Mouse (Mus musculus) thymus, postnatal 4 days (tissue): ENCODE data around the gene Bbs5.
"Not testable (repeated sequence)": the region's sequence is repeated elsewhere in the genome, so short reads cannot be mapped to it uniquely, and the experiment has no call there.

Source experiments
- DNase-seq: peaks from one replicate; pipeline ENCODE4 v3.0.0; 2021

Gene Bbs5

DNA sequence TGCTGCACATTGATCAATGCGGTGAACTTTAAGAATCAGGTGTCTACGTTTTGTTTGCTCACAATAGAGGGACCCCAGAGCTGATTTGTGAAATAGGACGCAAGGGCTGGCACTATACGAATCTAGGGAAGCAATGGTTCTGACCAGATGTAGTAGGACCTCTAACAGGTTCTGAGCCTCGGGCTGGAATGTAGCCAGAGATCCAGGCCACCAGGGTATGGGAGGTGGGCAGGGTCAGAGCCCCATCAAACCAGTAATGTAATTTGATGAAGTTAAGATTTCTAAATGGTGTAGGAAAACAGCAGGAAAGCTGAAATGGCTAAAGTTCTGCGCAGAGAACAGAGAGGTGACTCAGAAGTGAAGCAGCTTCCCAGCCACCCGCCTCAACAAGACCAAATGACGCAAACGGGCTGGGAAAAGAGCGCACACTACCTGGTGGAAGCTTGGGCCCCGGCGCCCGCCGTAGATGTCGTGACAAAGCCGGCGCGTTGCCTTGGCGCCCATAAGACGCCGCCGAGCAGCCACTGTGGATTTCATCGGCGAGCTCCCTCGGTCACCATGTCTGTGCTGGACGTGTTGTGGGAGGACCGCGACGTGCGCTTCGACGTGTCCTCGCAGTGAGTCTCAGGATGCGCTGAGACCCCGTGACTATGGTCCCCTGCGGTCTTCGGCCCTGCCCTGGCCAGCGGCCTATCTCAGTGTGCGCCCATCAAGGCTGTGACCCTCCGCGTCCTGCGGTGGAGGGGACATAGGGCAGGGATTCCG, at the start of gene Bbs5:
Gene Bbs5 (plus strand): TSS at position 446 of the 765 bp plus-strand sequence.
- DNase-seq: peak; percentile 87

DNA sequence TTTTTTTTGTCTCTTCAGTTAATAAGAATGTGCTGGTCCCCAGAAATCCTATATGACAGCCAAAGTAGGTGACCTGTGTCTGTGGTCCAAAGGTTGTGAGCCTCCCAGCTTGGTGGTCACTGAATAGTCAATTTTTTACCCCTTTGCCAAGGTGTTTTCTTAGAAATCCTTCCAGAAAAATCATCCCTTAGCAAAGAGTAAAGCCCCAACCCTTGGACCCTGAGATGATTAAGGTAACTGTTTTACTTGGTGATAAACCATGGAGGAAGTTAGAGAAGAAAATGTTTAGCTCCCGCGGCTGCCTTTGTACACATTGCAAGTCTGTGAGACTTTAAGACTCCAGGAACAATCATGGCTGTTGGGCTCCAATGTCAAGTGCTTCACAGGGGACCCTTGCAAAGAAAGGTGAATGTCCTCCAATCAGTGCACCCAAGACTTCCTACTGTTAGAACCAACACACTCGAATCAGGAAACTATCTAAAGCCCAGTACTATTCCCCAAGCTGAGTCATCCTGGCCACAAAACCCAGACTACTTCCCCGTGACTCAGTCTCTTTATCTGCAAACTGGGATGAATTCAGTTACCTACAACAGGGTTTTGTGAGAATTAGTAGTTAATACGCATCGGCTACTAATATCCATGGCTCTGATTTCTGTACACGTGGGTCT, 43.1 kb upstream of the Bbs5 start:
- DNase-seq: no peak

DNA sequence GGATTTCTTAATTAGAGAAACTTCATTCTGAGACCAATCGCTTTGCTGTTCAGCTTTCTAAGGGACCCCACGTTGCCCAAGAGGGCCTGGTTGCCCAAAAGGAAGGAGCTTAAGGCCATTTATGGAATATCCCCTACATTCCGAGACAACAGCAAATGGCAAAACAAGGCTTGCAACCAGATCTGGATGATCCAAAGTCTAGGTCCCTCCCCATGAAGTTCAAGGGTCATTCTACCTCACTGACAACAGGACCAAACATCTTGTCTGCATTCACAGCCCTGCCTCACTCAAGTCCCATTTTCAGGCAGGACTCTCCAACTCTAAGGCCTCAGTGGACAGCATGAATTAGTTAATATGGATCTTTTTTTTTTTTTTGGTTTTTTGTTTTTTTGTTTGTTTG, 40.4 kb upstream of the Bbs5 start:
- DNase-seq: no peak

DNA sequence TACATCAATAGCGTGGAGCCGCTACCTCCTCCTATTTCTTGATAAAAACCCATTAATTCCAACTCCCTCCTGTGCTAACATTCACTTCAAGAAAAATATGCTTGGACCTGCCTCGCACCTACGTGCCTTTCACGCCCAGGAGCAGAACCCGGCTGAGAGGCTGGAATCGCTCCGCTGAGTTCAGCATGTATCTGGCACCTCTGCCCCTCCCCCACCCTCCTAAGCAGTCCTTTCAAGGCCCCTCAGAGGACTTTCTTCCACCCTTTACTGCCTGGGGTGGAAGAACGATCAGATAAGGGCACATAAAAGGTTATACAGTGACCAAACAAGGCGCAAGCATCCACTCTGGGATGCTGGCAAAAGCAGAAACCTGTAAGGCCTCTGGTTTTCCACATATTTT, 34.7 kb upstream of the Bbs5 start:
- no peak for DNase-seq

DNA sequence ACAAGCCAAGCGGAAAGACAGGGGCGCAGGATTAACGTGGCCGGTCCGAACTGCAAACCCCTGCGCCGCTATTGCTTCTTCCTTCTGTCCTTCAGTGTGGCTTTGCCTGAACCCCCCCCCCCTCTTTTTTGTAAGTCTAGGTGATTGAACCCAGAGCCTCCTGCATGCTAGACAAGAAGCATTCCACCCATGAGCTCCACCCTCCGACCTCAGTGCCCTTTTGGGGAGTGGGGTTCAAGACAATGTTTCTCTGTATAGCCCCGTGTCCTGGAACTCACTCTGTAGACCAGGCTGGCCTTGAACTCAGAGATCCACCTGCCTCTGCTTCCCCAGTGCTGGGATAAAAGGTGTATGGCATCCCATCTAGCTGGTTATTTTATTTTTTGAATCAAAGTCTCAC, 34.3 kb upstream of the Bbs5 start:
- no peak for DNase-seq

DNA sequence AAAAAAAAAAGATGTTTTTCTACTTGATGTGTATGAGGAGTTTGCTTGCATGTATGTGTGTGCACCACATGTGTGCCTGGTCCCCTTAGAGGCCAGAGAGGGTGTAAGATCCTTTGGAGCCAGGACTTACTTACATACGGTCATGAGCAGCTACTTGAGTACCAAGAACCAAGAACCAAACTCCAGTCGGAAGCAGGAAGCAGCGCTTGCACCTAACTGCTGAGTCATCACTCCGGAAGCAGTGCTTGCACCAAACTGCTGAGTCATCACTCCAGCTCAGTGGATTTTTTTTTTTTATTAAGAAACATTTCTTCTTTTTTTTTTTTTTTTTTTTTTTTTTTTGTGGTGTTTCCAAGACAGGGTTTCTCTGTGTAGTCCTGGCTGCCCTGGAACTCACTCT, 33.7 kb upstream of the Bbs5 start:
- no peak for DNase-seq

DNA sequence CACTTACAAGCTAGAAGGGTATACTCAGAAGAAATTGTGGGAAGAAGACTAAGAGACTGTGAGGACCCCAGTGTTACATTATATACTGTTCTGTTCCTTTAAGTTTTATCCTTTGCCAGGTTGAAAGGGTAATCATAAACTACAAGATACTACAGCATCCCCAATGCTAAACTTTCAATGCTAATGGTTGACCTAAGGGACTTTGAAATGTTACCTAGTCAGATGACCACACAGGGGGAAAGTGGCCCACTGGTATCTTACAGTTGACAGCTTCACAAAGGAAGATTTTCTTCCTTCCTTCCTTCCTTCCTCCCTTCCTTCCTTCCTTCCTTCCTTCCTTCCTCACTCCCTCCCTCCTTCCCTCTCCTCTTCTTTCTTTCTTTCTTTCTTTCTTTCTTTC, 28.6 kb upstream of the Bbs5 start:
- DNase-seq: no peak

DNA sequence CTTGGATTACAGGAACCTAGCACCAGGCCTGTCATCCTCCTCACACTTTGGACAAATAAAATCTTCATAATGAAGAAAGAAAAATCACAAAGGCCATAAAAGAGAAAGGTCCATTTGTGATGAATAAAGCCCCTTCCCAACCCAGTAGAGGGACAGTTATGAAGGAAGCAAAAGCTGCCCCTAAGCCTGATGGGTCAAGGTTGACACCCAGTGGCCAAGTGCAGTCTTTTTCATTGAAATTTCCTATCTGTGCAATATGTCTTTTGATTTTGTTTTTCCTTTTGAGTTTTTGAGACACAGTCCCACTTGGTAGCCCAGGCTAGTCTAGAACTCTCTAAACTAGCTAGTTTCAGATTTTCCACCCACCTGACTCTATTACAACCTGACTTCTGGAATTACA, 27.7 kb upstream of the Bbs5 start:
- no peak for DNase-seq

DNA sequence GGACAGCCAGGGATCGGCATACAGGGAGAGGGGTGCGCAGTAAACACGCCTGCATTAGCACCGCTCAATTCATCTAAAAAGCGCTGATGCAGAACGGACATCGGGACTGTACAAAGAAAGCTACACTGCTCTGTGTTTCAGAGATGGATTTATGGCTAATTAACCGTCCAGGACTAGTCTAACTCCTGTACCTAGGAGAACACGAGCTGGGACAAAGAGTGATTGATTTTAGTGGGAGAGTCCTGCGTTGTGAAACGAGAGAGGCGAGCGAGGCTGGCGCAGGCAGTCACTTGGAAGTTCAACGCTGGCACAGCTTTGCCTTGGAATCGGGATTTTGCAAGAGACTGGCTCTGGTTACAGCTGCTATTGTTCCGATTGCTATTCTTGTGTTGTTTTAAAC, 17.8 kb upstream of the Bbs5 start:
- no peak for DNase-seq

DNA sequence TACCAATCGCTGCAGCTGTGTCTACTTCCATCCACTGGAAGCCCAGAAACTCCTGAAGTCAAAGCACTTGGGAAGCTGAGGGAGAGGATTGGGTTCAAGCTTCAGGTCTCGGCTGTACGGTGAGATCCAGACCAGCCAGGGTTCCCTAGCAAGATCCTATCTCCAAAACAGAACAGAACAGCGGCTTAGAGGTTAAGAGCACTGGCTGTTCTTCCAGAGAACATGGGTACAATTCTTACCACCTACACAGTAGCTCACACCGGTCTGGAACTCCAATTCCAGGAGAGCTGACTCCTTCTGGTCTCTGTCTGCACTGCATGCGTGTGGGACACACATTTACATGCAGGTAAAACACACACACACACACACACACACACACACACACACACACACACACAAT, 17.1 kb upstream of the Bbs5 start:
- DNase-seq: no peak

DNA sequence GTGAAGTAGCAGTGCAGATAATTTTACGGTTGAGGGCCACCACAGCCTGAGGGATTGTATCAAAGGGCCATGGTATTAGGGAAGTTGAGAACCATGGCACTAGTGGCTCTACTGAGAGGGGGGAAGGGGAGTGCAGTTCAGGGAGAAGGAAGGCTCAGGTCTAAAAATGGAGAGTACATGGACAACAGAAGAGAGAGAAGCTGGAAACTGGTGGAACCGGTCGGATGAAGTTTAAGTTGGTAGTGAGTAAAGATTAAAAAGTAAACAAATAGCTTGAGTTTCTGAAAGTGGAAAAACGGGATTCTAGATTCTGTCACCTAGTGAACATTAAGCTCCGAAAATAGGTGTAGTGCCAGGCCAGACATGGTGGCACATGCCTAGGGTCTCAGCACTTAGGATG, 16.2 kb upstream of the Bbs5 start:
- DNase-seq: no peak

DNA sequence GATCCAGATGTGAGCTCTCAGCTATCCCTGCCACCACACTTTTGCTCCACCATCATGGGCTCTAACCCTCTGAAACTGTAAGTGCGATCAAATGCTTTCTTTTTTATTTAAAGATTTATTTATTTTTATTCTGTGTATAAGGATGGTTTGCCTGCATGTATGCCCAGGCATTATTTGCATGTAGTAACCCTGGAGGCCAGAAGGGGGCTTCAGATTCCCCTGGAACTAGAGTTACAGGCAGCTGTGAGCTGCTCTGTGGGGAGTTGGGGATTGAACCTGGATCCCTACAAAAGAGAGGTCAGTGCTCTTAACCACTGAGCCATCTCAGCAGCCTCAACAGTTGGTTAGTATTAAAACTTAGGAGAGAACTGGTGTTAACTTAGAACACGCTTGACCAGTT, 15.5 kb upstream of the Bbs5 start:
- peak; percentile 63 for DNase-seq

DNA sequence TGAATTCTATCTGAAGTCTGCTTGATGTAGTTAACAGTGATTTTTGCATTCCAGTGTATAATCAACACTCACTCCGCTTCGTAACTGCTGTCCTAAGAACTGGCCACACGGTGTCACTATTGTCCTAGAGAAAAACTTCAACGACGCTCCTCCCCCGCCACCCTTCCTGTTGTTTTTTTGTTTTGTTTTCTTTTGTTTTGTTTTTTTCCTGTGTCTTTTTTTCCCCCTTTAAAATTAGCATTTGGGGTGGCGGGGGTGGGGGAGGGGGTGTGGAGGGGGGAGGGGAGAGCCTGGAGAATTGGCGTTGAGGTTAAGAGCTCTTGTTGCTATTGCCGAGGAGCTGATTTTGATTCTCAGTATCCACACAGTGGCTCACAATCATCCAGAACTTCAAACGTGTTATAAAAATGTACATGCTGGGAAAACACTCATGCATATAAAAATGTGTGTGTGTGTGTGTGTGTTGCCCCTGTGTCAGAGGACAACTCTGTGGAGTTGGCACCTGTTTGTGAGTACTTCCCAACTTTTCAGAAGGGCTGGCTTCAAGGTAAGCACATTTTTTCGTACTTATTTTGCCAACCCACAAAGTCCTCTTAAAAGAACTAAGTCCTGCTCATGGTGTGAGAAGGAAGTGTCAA, 11.8 kb upstream of the Bbs5 start:
- DNase-seq: peak; percentile 70

DNA sequence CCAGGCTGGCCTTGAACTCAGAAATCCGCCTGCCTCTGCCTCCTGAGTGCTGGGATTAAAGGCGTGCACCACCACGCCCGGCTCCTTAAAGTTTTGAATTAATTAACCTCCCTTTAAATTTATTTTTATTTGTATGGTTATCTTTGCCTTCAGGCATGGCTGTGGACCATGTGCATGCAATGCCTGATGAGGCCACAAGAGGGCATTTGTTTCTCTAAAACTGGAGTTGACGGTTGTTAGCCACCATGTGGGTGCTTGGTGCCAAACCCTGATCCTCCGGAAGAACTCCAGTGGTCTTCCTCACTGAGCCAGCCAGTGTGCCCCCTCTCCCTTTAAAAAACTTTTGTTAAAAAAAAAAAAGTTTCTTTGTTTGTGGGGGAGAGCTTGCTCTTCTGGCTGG, 11.2 kb upstream of the Bbs5 start:
- peak; percentile 84 for DNase-seq

DNA sequence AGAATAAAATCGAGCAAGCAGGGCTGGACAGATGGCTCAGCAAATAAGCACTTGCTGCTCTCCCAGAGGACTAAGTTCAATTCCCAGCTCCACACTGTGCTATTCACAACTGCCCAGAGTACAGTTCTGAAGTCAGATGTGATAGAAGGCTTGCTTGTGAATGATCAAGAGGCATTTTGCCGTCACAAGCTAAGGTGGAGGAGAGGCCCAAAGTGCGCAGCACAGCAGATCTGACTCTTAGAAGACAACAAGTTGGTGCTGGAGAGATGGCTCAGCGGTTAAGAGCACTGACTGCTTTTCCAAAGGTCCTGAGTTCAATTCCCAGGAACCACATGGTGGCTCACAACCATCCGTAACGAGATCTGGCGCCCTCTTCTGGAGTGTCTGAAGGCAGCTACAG, 9.0 kb upstream of the Bbs5 start:
- DNase-seq: not testable (repeated sequence)

DNA sequence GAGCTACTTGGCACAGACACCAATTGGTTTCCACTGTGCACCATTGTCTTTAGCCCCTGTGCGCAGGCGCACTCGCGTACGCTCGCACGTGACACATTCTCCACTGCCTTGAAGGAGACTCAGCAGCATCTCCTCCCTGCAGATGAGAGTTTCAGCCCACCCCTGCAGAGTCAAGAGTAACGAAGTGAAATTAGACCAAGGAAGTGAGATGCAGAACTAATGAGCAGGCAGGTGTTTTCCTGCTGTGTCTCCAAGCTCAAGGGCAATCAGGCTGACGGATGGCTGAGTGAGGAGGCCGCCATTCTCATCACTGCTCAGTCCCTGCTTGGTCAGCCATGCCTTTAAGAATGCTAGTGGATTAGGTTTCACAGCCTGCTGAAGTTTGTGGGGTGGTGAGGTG, 6.9 kb upstream of the Bbs5 start:
- DNase-seq: no peak

DNA sequence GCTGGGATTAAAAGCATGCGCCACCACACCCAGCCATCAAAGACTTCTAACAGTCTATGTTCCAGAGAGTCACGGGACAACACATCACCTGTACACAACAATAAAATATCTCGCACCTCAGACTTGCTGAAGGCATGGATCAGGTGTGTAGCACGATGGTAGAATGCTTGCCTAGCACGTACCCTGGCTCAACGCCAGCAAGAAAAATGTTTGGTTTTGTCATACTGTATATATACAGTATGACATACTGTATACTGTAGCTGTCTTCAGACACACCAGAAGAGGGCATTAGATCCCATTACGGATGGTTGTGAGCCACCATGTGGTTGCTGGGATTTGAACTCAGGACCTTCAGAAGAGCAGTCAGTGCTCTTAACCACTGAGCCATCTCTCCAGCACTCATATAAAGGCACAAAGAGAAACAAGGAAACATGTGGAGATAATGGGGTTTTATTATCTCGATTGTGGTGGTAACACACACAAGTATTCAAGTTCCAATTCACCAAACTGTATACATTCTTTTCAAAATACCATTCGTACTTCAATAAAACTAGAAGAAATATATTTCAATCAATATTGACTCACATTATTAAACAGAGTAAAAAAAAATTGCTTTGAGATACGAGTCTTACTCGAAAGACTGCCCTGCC, 1.9 kb upstream of the Bbs5 start:
- no peak for DNase-seq

DNA sequence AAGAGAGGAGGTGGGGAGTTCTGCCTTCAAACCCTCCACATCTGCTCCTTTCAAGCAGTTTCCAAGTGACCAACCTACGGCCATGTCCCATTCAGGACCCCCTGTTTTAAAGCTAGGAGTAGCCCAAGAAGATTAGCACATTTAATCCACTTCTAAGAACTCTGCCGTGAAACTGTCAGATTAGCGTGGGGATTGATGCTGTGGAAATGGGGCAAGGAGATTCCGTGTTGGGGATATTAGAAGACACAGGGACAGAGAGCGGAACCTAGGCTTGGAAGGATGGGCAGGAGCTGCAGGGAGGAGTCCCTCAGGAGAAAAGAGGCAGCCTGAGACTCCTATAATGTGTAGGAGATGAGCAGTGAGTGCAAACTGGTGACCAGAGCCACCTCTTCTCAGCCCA, 2.7 kb downstream of the Bbs5 start:
- no peak for DNase-seq

DNA sequence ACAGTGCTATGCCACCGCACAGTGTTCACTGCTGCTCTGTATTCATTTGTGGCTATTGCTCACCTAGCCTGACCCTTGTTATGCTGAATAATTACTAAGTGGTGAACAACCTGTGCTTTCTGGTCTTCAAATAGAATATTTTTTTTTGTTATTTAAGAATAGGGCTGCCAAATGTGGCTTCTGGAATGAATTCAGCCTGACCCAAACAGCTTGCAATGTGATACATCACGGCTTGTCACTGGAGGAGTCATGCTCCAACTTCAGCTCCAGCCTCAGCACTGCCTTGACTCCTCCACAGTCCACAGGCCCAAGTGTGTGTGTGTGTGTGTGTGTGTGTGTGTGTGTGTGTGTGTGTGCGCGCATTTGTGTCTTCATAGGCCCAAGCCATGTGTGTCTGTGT, 12.4 kb downstream of the Bbs5 start:
- no peak for DNase-seq

DNA sequence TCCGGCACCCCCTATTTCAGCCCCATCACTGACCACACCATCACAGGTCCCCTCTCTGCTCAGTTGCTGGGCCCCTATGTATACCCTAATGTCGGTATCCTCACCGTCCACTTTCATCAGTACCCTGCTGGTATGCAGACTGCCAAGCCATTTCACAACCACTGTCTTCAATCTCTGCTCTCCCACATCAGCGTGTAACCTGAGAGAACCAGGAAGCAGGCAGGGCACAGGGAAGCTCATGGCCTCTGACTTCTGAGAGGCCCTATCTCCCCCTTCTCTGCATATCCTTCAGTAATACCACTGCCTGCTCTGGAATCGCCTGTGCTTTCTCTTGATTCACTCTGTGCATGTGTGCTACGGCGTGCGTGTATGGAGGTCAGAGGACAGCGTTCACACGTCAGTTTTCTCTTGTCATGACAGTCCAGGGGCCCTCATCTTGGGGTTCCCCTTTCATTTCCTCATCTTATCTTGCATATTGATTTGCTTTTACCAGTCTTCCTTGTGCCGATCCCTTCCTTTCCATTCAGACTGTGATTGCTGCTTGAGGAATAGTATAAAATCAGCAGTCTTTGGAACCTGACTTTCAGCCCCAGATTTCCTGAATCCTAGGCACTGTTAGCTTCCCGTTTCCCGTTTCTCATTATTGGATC, 17.0 kb downstream of the Bbs5 start:
- no peak for DNase-seq

DNA sequence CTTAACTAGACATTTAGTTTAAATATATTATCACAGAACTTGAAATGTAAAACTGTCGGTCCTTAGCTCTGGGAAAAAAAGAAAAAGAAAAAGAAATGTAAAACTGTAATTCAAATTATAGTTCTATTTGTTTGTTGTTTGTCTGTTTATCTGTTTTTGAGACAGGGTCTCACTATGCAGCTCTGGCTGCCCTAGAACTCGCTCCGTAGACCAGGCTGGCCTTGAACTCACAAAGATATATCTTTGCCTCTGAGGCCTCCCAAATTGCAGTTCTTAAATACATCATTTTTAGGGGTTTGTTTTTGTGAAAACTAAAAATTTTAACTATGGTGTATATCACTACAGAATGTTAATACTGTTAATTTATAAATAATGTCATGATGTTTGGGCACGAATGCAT, 20.7 kb downstream of the Bbs5 start:
- DNase-seq: no peak

DNA sequence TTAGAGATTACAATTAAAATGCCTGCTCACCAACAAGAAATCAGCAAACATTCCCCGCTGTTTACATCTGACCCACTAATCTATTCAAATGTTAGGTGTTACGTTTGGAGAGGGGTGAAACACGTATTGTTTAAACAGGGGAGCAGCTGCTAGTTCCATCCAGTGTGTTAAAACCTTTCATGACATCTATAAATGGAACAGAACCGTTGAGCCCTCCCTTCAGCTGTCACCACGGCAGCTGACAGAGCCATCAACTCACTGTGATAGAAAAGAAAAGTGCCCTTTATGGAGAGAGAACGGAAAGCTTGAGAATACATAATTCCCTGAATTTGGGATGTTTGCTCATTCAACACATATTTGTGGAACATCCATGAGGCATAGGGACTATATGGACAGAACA, 21.4 kb downstream of the Bbs5 start:
- no peak for DNase-seq

DNA sequence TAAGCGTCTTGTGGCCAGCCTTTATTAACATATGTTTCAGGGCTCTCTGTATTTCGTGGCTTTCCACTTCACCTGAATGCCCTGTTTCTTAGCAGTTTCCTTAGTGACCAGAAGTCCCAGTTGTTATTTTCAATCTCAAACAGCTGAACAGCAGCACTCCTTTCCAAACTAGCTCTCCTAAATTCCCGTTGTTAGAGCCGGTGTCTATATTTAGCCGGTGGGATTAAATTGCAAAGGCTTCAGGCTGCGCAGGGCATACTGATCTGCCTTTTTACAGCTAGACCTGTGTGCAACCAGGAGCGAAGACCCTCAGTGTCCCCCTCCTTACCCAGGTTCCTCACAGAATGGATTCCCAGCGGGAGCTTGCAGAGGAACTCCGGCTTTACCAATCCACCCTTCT, 22.9 kb downstream of the Bbs5 start, which contains the start of gene Klhl41:
Gene Klhl41 (plus strand): TSS at position 268 of the 400 bp plus-strand sequence.
- no peak for DNase-seq
